Comparison of ENCODE assay signal across 13 mouse cellular contexts in the genomic region with DNA sequence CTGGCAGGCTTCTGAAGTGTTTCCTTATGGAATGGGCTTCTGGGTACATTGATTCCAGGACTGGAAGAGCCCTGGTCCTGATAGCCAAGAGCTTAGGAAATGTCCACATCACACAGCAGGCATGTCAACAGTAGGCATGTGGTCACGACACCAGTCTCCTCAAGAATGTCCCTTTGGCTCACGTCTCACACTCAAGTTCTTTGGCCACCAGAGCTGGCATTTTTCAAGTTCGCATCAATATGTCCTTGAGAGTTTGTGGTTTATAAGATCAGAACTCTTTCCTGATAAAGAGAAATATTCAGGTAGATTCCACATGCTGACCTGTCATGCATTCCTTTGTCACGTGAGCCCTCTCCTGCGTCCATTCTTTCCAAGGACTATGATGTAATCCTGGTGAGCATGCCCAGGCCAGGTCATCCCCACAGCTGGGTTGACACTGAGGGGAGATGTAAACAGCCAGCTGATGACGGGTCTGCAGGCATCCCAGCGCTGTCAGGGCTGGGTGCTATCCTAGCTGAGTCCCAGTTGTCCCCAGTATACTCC. TPM values are rescaled to one million over a fixed set of nuclear protein-coding genes. Genes with fewer than 3 reads are reported as not detected.
DNase-seq lines count a peak whose midpoint lies in the region; ATAC-seq and TF ChIP-seq lines count a peak whose summit lies in the region.
"Had no signal": no experiment of that assay in that cellular context is flagged by ENCODE, and none has a peak within 500 bp of the region (broad histone marks: within the 10 kb centered on the region; RNA-seq: fewer than 3 reads in every experiment).

No protein-coding gene starts in this region.

- H3K36me3 ChIP-seq in forebrain, embryonic 14.5 days (ENCODE audit: control insufficient read depth, insufficient read depth, low read length): no peaks in the 10 kb centered on the region
- peaks cover 24% of the 10 kb centered on the region for H3K36me3 ChIP-seq in forebrain, embryonic 10.5 days (replicated peaks)
- H3K36me3 ChIP-seq in liver, embryonic 16.5 days (ENCODE audit: control insufficient read depth, insufficient read depth): 0 out of 2 replicates have a peak, but pooled peaks cover 2% of the 10 kb centered on the region
- peaks cover 4% of the 10 kb centered on the region; the same call in 1 of the 2 replicates for H3K36me3 ChIP-seq in liver, embryonic 11.5 days (ENCODE audit: control insufficient read depth, insufficient read depth, low read length)
- no peaks in the 10 kb centered on the region for H3K36me3 ChIP-seq in liver, postnatal 0 days (replicated peaks; ENCODE audit: insufficient read depth, low read length)
- no peaks in the 10 kb centered on the region for H3K36me3 ChIP-seq in stomach, embryonic 15.5 days
- H3K36me3 ChIP-seq: midbrain, embryonic 12.5 days; neural tube, embryonic 12.5 days had no signal

- H3K27ac ChIP-seq in forebrain, embryonic 14.5 days (ENCODE audit: low read depth, low read length): peak overlapping the region; percentile 55; the same call in 1 of the 2 replicates
- no peak overlapping the region for H3K27ac ChIP-seq in forebrain, embryonic 10.5 days
- no peak overlapping the region for H3K27ac ChIP-seq in liver, embryonic 16.5 days (ENCODE audit: low read length)
- H3K27ac ChIP-seq in liver, embryonic 11.5 days (ENCODE audit: low read depth, low read length): no peak overlapping the region
- no peak overlapping the region for H3K27ac ChIP-seq in liver, postnatal 0 days (ENCODE audit: low read depth)
- H3K27ac ChIP-seq in stomach, embryonic 15.5 days: no peak overlapping the region; the same call in 1 of the 2 replicates
- H3K27ac ChIP-seq: midbrain, embryonic 12.5 days; neural tube, embryonic 12.5 days had no signal

- no peak for ATAC-seq in forebrain, embryonic 14.5 days
- ATAC-seq in liver, embryonic 16.5 days (ENCODE audit: low read depth): peak; percentile 45; the same call in 1 of the 2 replicates
- ATAC-seq in liver, embryonic 11.5 days (replicated peaks; ENCODE audit: low FRiP score): no peak
- peak; percentile 68 for ATAC-seq in liver, postnatal 0 days
- peak; percentile 16; the same call in 1 of the 2 replicates for ATAC-seq in stomach, embryonic 15.5 days (ENCODE audit: insufficient read depth, low FRiP score, low read depth)

- TF ChIP-seq EP300 in liver, postnatal 0 days (IDR thresholded peaks at IDR 0.05; ENCODE audit: low read depth): no peak

- no peaks in the 10 kb centered on the region for H3K4me1 ChIP-seq in forebrain, embryonic 14.5 days (ENCODE audit: control insufficient read depth, insufficient read depth, low read length)
- peaks cover 32% of the 10 kb centered on the region for H3K4me1 ChIP-seq in forebrain, embryonic 10.5 days
- H3K4me1 ChIP-seq in liver, embryonic 16.5 days (ENCODE audit: control insufficient read depth, low read depth, low read length): peaks cover 2% of the 10 kb centered on the region; the same call in 1 of the 2 replicates
- H3K4me1 ChIP-seq in liver, embryonic 11.5 days (replicated peaks; ENCODE audit: control insufficient read depth, insufficient read depth, low read length): no peaks in the 10 kb centered on the region
- H3K4me1 ChIP-seq in liver, postnatal 0 days (ENCODE audit: insufficient read depth): peaks cover 1% of the 10 kb centered on the region; the same call in 1 of the 2 replicates
- no peaks in the 10 kb centered on the region; the same call in none of the 2 replicates for H3K4me1 ChIP-seq in stomach, embryonic 15.5 days

- H3K9ac ChIP-seq in forebrain, embryonic 14.5 days (ENCODE audit: low read length): no peak overlapping the region
- no peak overlapping the region for H3K9ac ChIP-seq in liver, embryonic 16.5 days (ENCODE audit: low read depth, low read length)
- no peak overlapping the region for H3K9ac ChIP-seq in liver, embryonic 11.5 days (ENCODE audit: low read depth, low read length)
- no peak overlapping the region for H3K9ac ChIP-seq in liver, postnatal 0 days (replicated peaks)
- no peak overlapping the region for H3K9ac ChIP-seq in stomach, embryonic 15.5 days
- H3K9ac ChIP-seq: midbrain, embryonic 12.5 days; neural tube, embryonic 12.5 days had no signal

- no peaks in the 10 kb centered on the region for H3K9me3 ChIP-seq in forebrain, embryonic 14.5 days (replicated peaks; ENCODE audit: control insufficient read depth, low read length)
- H3K9me3 ChIP-seq in forebrain, embryonic 10.5 days: no peaks in the 10 kb centered on the region
- no peaks in the 10 kb centered on the region for H3K9me3 ChIP-seq in liver, embryonic 16.5 days (replicated peaks; ENCODE audit: control insufficient read depth, low read length)
- H3K9me3 ChIP-seq in liver, embryonic 11.5 days (ENCODE audit: control insufficient read depth, low read length): no peaks in the 10 kb centered on the region
- H3K9me3 ChIP-seq in liver, postnatal 0 days (ENCODE audit: low read length): no peaks in the 10 kb centered on the region
- H3K9me3 ChIP-seq in stomach, embryonic 15.5 days: no peaks in the 10 kb centered on the region
- H3K9me3 ChIP-seq: midbrain, embryonic 12.5 days; neural tube, embryonic 12.5 days had no signal

- no peaks in the 10 kb centered on the region for H3K27me3 ChIP-seq in forebrain, embryonic 14.5 days (replicated peaks; ENCODE audit: control insufficient read depth, insufficient read depth, low read length)
- H3K27me3 ChIP-seq in forebrain, embryonic 10.5 days (ENCODE audit: poor library complexity, severe bottlenecking): no peaks in the 10 kb centered on the region
- H3K27me3 ChIP-seq in liver, embryonic 16.5 days (ENCODE audit: control insufficient read depth, insufficient read depth, low read depth, low read length): no peaks in the 10 kb centered on the region
- no peaks in the 10 kb centered on the region for H3K27me3 ChIP-seq in liver, embryonic 11.5 days (replicated peaks; ENCODE audit: control insufficient read depth, insufficient read depth, low read length)
- no peaks in the 10 kb centered on the region for H3K27me3 ChIP-seq in liver, postnatal 0 days (ENCODE audit: insufficient read depth, low read length)
- H3K27me3 ChIP-seq in stomach, embryonic 15.5 days (replicated peaks): no peaks in the 10 kb centered on the region
- H3K27me3 ChIP-seq: midbrain, embryonic 12.5 days; neural tube, embryonic 12.5 days had no signal

- H3K4me2 ChIP-seq in forebrain, embryonic 14.5 days (ENCODE audit: low read length): no peak overlapping the region
- H3K4me2 ChIP-seq in liver, embryonic 16.5 days (ENCODE audit: low read depth, low read length): no peak overlapping the region
- no peak overlapping the region for H3K4me2 ChIP-seq in liver, embryonic 11.5 days
- no peak overlapping the region for H3K4me2 ChIP-seq in liver, postnatal 0 days (ENCODE audit: low read depth, low read length)
- no peak overlapping the region for H3K4me2 ChIP-seq in stomach, embryonic 15.5 days
- H3K4me2 ChIP-seq: midbrain, embryonic 12.5 days; neural tube, embryonic 12.5 days had no signal

- H3K4me3 ChIP-seq in forebrain, embryonic 14.5 days (ENCODE audit: low read depth, low read length): no peak overlapping the region
- H3K4me3 ChIP-seq in forebrain, embryonic 10.5 days: no peak overlapping the region
- H3K4me3 ChIP-seq in liver, embryonic 16.5 days (ENCODE audit: low read depth, low read length): no peak overlapping the region
- H3K4me3 ChIP-seq in liver, embryonic 11.5 days (ENCODE audit: low read depth, low read length): no peak overlapping the region
- H3K4me3 ChIP-seq in liver, postnatal 0 days (ENCODE audit: low read depth, low read length): no peak overlapping the region
- no peak overlapping the region for H3K4me3 ChIP-seq in stomach, embryonic 15.5 days (replicated peaks)
- H3K4me3 ChIP-seq: midbrain, embryonic 12.5 days; neural tube, embryonic 12.5 days had no signal

- no peak for TF ChIP-seq CTCF in liver, postnatal 0 days (IDR thresholded peaks at IDR 0.05; ENCODE audit: low read depth)

- WGBS in forebrain, embryonic 14.5 days: 84% methylated on average over 7 of the region's 7 CpGs
- WGBS in forebrain, embryonic 10.5 days: 89% methylated on average over 7 of the region's 7 CpGs
- 65% methylated on average over 7 of the region's 7 CpGs for WGBS in liver, embryonic 16.5 days (ENCODE audit: insufficient replicate concordance)
- WGBS in liver, embryonic 11.5 days: 68% methylated on average over 7 of the region's 7 CpGs
- 67% methylated on average over 7 of the region's 7 CpGs for WGBS in liver, postnatal 0 days (ENCODE audit: insufficient replicate concordance)
- 61% methylated on average over 7 of the region's 7 CpGs for WGBS in stomach, embryonic 15.5 days

- no peak for DNase-seq in forebrain, embryonic 14.5 days (ENCODE audit: low spot score)
- DNase-seq in forebrain, embryonic 10.5 days (ENCODE audit: extremely low spot score, low spot score): no peak
- no peak for DNase-seq in liver, embryonic 11.5 days (ENCODE audit: low spot score)
- no peak for DNase-seq in liver, postnatal 0 days
- no peak for DNase-seq in left cerebral cortex, postnatal 36 days (ENCODE audit: low spot score in 2 of 2)
- no peak for DNase-seq in embryo, embryonic 10 days (ENCODE audit: low spot score)
- DNase-seq: gastrocnemius, postnatal 14 days; kidney, postnatal 14 days; thymus, adult 2 months had no signal

- intact Hi-C loops in left cerebral cortex, postnatal 36 days (cut with DNase I): no loop called here

RNA-seq across cellular contexts. Expression of a gene that starts 40.3 kb away (rescaled TPM):
- polyA plus RNA-seq in forebrain, embryonic 14.5 days (2014; fragmentation: Nextera tagmentation; extraction: Ambion mirVana): 10.2 and 11.3 TPM in 2 replicates
- 17.6 and 18.9 TPM in 2 replicates for polyA plus RNA-seq in forebrain, embryonic 10.5 days (2016; fragmentation: Nextera tagmentation; extraction: Ambion mirVana)
- polyA plus RNA-seq in liver, embryonic 16.5 days (2015; fragmentation: Nextera tagmentation; extraction: Ambion mirVana): 2.1 and 2.7 TPM in 2 replicates
- 17.8 and 18.1 TPM in 2 replicates for polyA plus RNA-seq in liver, embryonic 11.5 days (2014; fragmentation: Nextera tagmentation; extraction: Ambion mirVana)
- 3.4 TPM in 2 replicates for polyA plus RNA-seq in liver, postnatal 0 days (2015; fragmentation: Nextera tagmentation; extraction: Ambion mirVana)
- 16.8 and 17.1 TPM in 2 replicates for polyA plus RNA-seq in stomach, embryonic 15.5 days (2015; fragmentation: Nextera tagmentation; extraction: Ambion mirVana)
- total RNA-seq in left cerebral cortex, postnatal 36 days (2021): 100 to 1,000 TPM; 103 to 118 TPM

RNA-seq across cellular contexts. Expression of a gene that starts 47.3 kb away (rescaled TPM):
- polyA plus RNA-seq in forebrain, embryonic 14.5 days (2014; fragmentation: Nextera tagmentation; extraction: Ambion mirVana): 11.8 and 12.1 TPM in 2 replicates
- 42.7 and 46.4 TPM in 2 replicates for polyA plus RNA-seq in forebrain, embryonic 10.5 days (2016; fragmentation: Nextera tagmentation; extraction: Ambion mirVana)
- 20.3 and 21.0 TPM in 2 replicates for polyA plus RNA-seq in liver, embryonic 16.5 days (2015; fragmentation: Nextera tagmentation; extraction: Ambion mirVana)
- polyA plus RNA-seq in liver, embryonic 11.5 days (2014; fragmentation: Nextera tagmentation; extraction: Ambion mirVana): 36.6 and 39.0 TPM in 2 replicates
- 13.0 and 14.5 TPM in 2 replicates for polyA plus RNA-seq in liver, postnatal 0 days (2015; fragmentation: Nextera tagmentation; extraction: Ambion mirVana)
- polyA plus RNA-seq in stomach, embryonic 15.5 days (2015; fragmentation: Nextera tagmentation; extraction: Ambion mirVana): 24.7 and 25.4 TPM in 2 replicates
- total RNA-seq in left cerebral cortex, postnatal 36 days (2021): 10 to 100 TPM; 22.0 to 26.4 TPM

Comparison
In these comparisons a context has a peak if more than half of its experiments do, and no peak if none do; other contexts are left out.
1. ATAC-seq: peak in liver, embryonic 16.5 days (single experiment), liver, postnatal 0 days (single experiment) and stomach, embryonic 15.5 days (single experiment); none in forebrain, embryonic 14.5 days (single experiment) and liver, embryonic 11.5 days (single experiment).